Mouse (Mus musculus): ENCODE results near the gene Suv39h2. TPM values are rescaled to one million over a fixed set of nuclear protein-coding genes. Genes with fewer than 3 reads are reported as not detected.

The Suv39h2 gene
- total and polyA plus RNA-seq, 3 experiments: 13.9 to 16.0 TPM; not detected in 1

DNA sequence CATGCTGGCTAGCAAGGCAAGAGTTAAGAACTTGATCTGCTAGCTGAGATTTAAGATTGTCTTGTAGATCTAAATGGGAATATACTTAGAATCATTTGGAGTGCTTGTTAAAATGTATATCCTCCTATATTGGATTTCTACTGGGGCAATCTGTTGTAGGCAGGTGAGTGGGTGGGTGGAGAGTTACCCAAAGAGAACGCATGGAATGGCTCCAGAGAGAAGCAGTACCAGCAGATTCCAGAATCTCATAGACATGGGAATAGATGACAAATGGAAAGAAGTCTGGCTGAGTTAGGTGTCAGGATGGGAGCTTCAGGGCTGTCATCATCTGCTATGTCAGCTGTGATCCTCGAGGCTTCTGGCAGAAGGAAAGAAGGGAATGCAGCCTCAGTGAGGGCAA, 25.4 kb downstream of the Suv39h2 start:
- H3K27me3 ChIP-seq (ENCODE audit: control insufficient read depth in 1 of 2, insufficient read depth in 2 of 2, low read length in 2 of 2): no peaks in the 10 kb centered on the region
- H3K27ac ChIP-seq (ENCODE audit: control insufficient read depth, low read depth, low read length): no peak overlapping the region
- peaks cover 3 to 17% of the 10 kb centered on the region in 2 experiments; a peak in 3 of 4 replicates for H3K36me3 ChIP-seq (ENCODE audit: control insufficient read depth in 1 of 2, insufficient read depth in 2 of 2, low read length in 2 of 2)
- H3K4me3 ChIP-seq (ENCODE audit: control insufficient read depth in 1 of 2, insufficient read depth in 1 of 2, low read depth in 2 of 2, low read length in 2 of 2): no peak overlapping the region
- DNase-seq (ENCODE audit: low read depth, low spot score): no peak
- H3K4me1 ChIP-seq (ENCODE audit: control insufficient read depth in 1 of 2, insufficient read depth in 2 of 2, low read length in 2 of 2): peaks cover 0 to 6% of the 10 kb centered on the region in 2 experiments; a peak in 1 of 4 replicates
- H3K79me2 ChIP-seq (ENCODE audit: control insufficient read depth, insufficient read depth, low read length, poor library complexity): no peaks in the 10 kb centered on the region
- H3K9ac ChIP-seq (ENCODE audit: control insufficient read depth, low read depth, low read length, poor library complexity, severe bottlenecking): no peak overlapping the region
- TF ChIP-seq E2F4 (IDR thresholded peaks at IDR 0.05; ENCODE audit: borderline replicate concordance, low read depth, low read length) (no peak), CHD2 (IDR thresholded peaks at IDR 0.05; ENCODE audit: low read length) (no peak), GATA1 (IDR thresholded peaks at IDR 0.05; ENCODE audit: low read depth, low read length) (no peak), MAZ (IDR thresholded peaks at IDR 0.05; ENCODE audit: low read depth, low read length) (no peak), ZKSCAN1 (IDR thresholded peaks at IDR 0.05; ENCODE audit: low read depth, low read length) (no peak), HCFC1 (IDR thresholded peaks at IDR 0.05; ENCODE audit: low read depth, low read length) (no peak), UBTF (IDR thresholded peaks at IDR 0.05; ENCODE audit: borderline replicate concordance, insufficient read depth, low read depth, low read length) (no peak), NELFE (IDR thresholded peaks at IDR 0.05; ENCODE audit: low read depth, low read length) (no peak), KAT2A (conservative IDR thresholded peaks at IDR 0.05; ENCODE audit: low read depth, low read length) (no peak), USF2 (IDR thresholded peaks at IDR 0.05; ENCODE audit: borderline replicate concordance in 1 of 2, insufficient read depth in 1 of 2, low read depth in 1 of 2, low read length in 2 of 2) (no peak), USF1 (IDR thresholded peaks at IDR 0.05; ENCODE audit: low read depth, low read length) (no peak), RAD21 (IDR thresholded peaks at IDR 0.05; ENCODE audit: low read depth, low read length) (no peak)
- H3K9me3 ChIP-seq (replicated peaks; ENCODE audit: insufficient read depth, low read length): no peaks in the 10 kb centered on the region

DNA sequence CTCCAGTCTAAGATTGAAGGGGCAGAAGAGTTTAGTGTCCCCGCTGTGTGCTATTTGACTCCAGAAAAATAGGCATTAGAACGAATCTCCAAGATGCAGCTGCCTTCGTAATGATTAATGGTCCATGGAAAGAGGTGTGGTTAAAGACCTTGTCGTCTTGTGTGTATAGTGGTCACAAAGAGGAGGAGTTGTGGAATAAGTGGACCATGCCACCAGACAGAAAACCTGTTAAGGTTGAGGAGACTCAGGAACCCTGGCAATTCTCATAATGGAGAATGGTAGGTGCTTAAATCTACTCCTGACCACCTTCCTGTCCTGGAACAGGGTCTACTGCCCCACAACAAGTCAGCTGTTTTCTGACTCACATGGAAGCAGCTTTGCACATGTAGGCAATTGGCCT, 28.8 kb downstream of the Suv39h2 start:
- Histone ChIP-seq H3K27me3 (ENCODE audit: control insufficient read depth in 1 of 2, insufficient read depth in 2 of 2, low read length in 2 of 2) (no peaks in the 10 kb centered on the region), H3K79me2 (ENCODE audit: control insufficient read depth, insufficient read depth, low read length, poor library complexity) (no peaks in the 10 kb centered on the region), H3K4me1 (ENCODE audit: control insufficient read depth in 1 of 2, insufficient read depth in 2 of 2, low read length in 2 of 2) (peaks cover 0 to 6% of the 10 kb centered on the region in 2 experiments; a peak in 1 of 4 replicates), H3K9me3 (replicated peaks; ENCODE audit: insufficient read depth, low read length) (no peaks in the 10 kb centered on the region), H3K9ac (ENCODE audit: control insufficient read depth, low read depth, low read length, poor library complexity, severe bottlenecking) (no peak overlapping the region), H3K4me3 (ENCODE audit: control insufficient read depth in 1 of 2, insufficient read depth in 1 of 2, low read depth in 2 of 2, low read length in 2 of 2) (no peak overlapping the region), H3K36me3 (ENCODE audit: control insufficient read depth in 1 of 2, insufficient read depth in 2 of 2, low read length in 2 of 2) (peaks cover 0 to 24% of the 10 kb centered on the region in 2 experiments), H3K27ac (ENCODE audit: control insufficient read depth, low read depth, low read length) (no peak overlapping the region)
- no peak for TF ChIP-seq KAT2A (conservative IDR thresholded peaks at IDR 0.05; ENCODE audit: low read depth, low read length)
- no peak for TF ChIP-seq EP300 (IDR thresholded peaks at IDR 0.05; ENCODE audit: low read depth in 1 of 2, low read length in 2 of 2)
- no peak for TF ChIP-seq POLR2AphosphoS2 (IDR thresholded peaks at IDR 0.05; ENCODE audit: low read length)
- no peak for TF ChIP-seq HCFC1 (IDR thresholded peaks at IDR 0.05; ENCODE audit: low read depth, low read length)
- TF ChIP-seq TAL1 (IDR thresholded peaks at IDR 0.05; ENCODE audit: low read length): no peak
- TF ChIP-seq ZKSCAN1 (IDR thresholded peaks at IDR 0.05; ENCODE audit: low read depth, low read length): no peak
- TF ChIP-seq NRF1 (IDR thresholded peaks at IDR 0.05; ENCODE audit: insufficient read depth, low read depth, low read length, poor library complexity, severe bottlenecking): no peak
- TF ChIP-seq SIN3A (IDR thresholded peaks at IDR 0.05; ENCODE audit: low read length): no peak
- TF ChIP-seq USF2 (IDR thresholded peaks at IDR 0.05; ENCODE audit: borderline replicate concordance in 1 of 2, insufficient read depth in 1 of 2, low read depth in 1 of 2, low read length in 2 of 2): no peak
- TF ChIP-seq MYC (IDR thresholded peaks at IDR 0.05; ENCODE audit: low read depth, low read length): no peak
- no peak for TF ChIP-seq GABPA (IDR thresholded peaks at IDR 0.05; ENCODE audit: low read depth, low read length)
- no peak for TF ChIP-seq MAZ (IDR thresholded peaks at IDR 0.05; ENCODE audit: low read depth, low read length)
- TF ChIP-seq TBP (IDR thresholded peaks at IDR 0.05; ENCODE audit: low read depth, low read length): no peak
- DNase-seq (ENCODE audit: low read depth, low spot score): no peak
